Mouse (Mus musculus) small intestine, adult 2 months (tissue): ENCODE data around the gene Olfr749. TPM values are rescaled to one million over a fixed set of nuclear protein-coding genes. Genes with fewer than 3 reads are reported as not detected.

ENCODE experiments used
- H3K27ac ChIP-seq: fragments of 200-500 bp; 2 replicates; pipeline ENCODE4 v1.5.1; 2012; ENCODE audit warnings: low read depth, low read length, control low read depth, inconsistent platforms; ENCODE audit not compliant: insufficient read depth
- H3K27me3 ChIP-seq: fragments of 200-500 bp; 2 replicates; pipeline ENCODE4 v1.6.1; 2012; ENCODE audit warnings: mild to moderate bottlenecking, moderate library complexity, low read length, inconsistent platforms; ENCODE audit not compliant: control insufficient read depth, insufficient read depth
- H3K36me3 ChIP-seq: fragments of 200-500 bp; 2 replicates; pipeline ENCODE4 v1.6.1; 2012; ENCODE audit warnings: mild to moderate bottlenecking, low read length, control low read depth, inconsistent platforms; ENCODE audit not compliant: control insufficient read depth, insufficient read depth
- H3K4me1 ChIP-seq: fragments of 200-500 bp; 2 replicates; pipeline ENCODE4 v1.6.1; 2012; ENCODE audit warnings: low read length, inconsistent platforms, mixed read lengths; ENCODE audit not compliant: control insufficient read depth, insufficient read depth, insufficient read length
- H3K4me3 ChIP-seq: fragments of 200-500 bp; 2 replicates; pipeline ENCODE4 v1.5.1; 2012; ENCODE audit warnings: low read depth, mild to moderate bottlenecking, control low read depth, inconsistent platforms, low read length, moderate library complexity
- CTCF ChIP-seq: fragments of 200-500 bp; IDR thresholded peaks from 2 replicates; pipeline ENCODE4 v1.5.1; 2012; ENCODE audit warnings: low read depth, mild to moderate bottlenecking, control low read depth, inconsistent platforms, low read length, moderate library complexity, mixed read lengths; ENCODE audit not compliant: insufficient replicate concordance, insufficient read length; ENCODE audit errors: extremely low read depth
- POLR2A ChIP-seq: fragments of 200-500 bp; IDR thresholded peaks from 2 replicates; pipeline ENCODE4 v1.6.1; 2012; ENCODE audit warnings: low read depth, mild to moderate bottlenecking, control low read depth, inconsistent platforms, low read length, moderate library complexity
- WGBS: fragments of 180-500 bp; shearing (Covaris S2); methylation state at CpG from one replicate; pipeline ENCODE4 v1.1.7; 2018; 5-methylcytosine and 5-hydroxymethylcytosine counted together
- polyA plus RNA-seq: library from polyadenylated mRNA; depleted of rRNA; stranded (reverse); fragments of >200 nt; gene quantifications from 2 replicates; pipeline ENCODE4 v1.2.3, GENCODE M21; 2012; rRNA removed

Gene Olfr749
- not detected in 2 replicates for polyA plus RNA-seq

DNA sequence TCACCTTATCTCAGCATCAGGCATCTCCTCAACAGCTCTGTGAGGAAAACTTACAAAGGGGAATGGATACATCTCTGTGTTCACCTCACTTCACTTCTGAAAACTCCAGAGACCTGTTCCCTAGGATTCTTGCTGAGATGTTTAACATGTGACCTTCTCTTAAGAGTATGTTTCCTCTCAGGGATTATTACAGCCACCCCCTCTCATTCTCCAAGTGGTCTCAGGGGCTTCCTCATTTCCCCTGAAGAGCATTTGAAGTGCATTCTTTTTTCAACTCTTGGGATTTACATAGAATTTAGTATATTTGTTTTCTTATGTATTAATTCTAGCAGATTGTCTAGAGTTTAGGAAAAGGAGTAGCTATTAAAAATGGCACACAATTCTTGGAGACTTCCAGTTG is at the start of gene Olfr749:
TSS of gene Olfr749 (minus strand) at position 101 of the 400 bp plus-strand sequence.
- Histone ChIP-seq H3K36me3 (no peaks in the 10 kb centered on the region), H3K4me3 (no peak within 1 kb of the TSS), H3K4me1 (no peaks in the 10 kb centered on the region), H3K27me3 (no peaks in the 10 kb centered on the region), H3K27ac (no peak within 1 kb of the TSS)
- TF ChIP-seq POLR2A (no peak), CTCF (no peak)

DNA sequence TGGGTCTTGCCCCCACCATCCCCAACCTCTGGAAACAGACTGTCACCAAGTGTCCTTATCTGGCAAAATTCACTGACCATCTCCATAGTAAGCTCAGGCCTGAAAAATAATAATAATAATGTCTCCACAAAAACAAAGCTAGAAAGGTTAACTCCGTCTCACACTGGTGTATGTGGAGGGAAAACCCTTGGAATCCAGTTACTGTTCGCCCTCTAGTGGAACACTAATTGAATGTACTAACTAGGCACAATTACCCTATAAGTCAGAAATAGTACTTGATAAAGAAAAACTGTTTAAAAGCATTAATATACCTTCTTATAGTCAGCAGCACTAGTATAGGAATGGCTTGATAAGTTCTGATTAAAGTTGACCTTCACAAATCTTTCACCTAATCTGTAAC is 43.3 kb upstream of the Olfr749 start:
- no peaks in the 10 kb centered on the region for H3K36me3 ChIP-seq
- TF ChIP-seq CTCF (no peak), POLR2A (no peak)
- H3K4me1 ChIP-seq: 0 out of 2 replicates have a peak, but pooled peaks cover 2% of the 10 kb centered on the region
- WGBS: 6% methylated on average over 2 of the region's 2 CpGs
- H3K4me3 ChIP-seq: no peak overlapping the region
- H3K27me3 ChIP-seq: no peaks in the 10 kb centered on the region
- H3K27ac ChIP-seq: no peak overlapping the region

DNA sequence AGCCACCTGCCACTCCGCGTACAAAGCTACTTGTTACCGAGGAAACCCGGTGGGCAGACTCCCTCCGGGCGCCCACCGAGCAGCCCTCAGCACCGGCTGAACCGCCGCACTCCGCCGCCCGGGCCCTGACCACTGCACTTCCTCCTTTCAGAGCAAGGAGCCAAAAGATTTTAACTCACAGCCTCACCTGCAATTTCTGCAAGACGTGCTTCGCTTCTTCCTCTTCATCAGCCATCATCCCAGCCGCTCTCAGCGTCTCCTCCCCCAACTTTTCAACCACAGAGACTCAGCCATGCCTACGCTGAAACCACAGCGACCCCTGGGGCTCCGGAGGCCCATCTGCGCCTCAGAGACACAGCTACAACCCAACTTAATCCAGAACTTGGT is 40.4 kb upstream of the Olfr749 start, which contains the start of gene Ttc5:
TSS of gene Ttc5 (minus strand) at position 269 of the 387 bp plus-strand sequence.
- Histone ChIP-seq H3K27ac (peak within 1 kb of the TSS; percentile 19; the same call in 1 of the 2 replicates), H3K36me3 (peaks cover 3% of the 10 kb centered on the region; the same call in 1 of the 2 replicates), H3K4me3 (peak within 1 kb of the TSS; percentile 80), H3K27me3 (no peaks in the 10 kb centered on the region), H3K4me1 (0 out of 2 replicates have a peak, but pooled peaks cover 2% of the 10 kb centered on the region)
- peak; percentile 98 for TF ChIP-seq CTCF
- TF ChIP-seq POLR2A: peak; percentile 52; the same call in 1 of the 2 replicates
- WGBS: under 1% methylated on average over 21 of the region's 21 CpGs

DNA sequence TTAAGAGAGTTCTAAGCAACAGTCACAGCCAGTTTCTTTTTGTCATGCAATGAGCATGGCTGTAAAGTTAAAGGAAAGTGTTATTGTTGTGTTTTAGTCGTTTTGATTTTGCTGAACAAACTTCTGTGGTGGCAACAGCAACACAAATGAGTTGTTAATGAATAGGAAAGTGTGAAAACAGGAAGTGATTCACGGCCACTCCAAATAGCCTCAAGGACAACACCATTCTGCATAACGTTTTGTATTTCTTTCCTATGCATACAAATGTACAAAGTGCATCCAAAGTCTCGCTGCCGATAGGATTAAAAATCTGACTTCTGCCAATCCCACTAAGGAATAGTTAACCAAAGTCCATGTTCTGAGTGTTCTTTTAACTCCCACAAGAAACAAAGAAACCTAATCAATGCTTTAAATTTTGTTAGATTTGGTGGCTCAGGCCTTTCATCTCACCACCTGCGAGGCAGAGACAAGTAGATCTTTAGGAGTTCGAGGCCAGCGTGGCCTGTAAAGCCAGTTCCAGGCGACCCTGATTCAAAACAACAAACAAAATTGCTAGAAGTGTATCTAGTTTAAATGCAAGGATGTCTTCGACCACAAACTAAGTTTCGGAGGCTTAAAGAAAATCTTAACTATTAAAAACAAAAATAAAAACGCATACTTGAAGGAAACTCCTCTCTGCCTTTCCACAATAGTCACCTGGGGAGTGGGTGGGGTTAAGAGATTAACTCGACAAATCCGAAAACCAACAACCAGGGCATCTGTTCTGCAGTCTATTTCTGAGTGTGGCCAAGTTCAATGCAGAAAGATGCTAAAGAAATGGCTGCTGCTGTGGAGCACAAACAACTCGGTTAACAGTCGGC is 39.7 kb upstream of the Olfr749 start:
- H3K27ac ChIP-seq: 0 out of 2 replicates have a peak overlapping the region, but pooled peaks have one; percentile 19
- H3K4me1 ChIP-seq: 0 out of 2 replicates have a peak, but pooled peaks cover 2% of the 10 kb centered on the region
- H3K27me3 ChIP-seq: no peaks in the 10 kb centered on the region
- TF ChIP-seq CTCF (no peak), POLR2A (no peak)
- 5% methylated on average over 16 of the region's 16 CpGs for WGBS
- H3K36me3 ChIP-seq: peaks cover 6% of the 10 kb centered on the region; the same call in 1 of the 2 replicates
- H3K4me3 ChIP-seq: peak overlapping the region; percentile 80

DNA sequence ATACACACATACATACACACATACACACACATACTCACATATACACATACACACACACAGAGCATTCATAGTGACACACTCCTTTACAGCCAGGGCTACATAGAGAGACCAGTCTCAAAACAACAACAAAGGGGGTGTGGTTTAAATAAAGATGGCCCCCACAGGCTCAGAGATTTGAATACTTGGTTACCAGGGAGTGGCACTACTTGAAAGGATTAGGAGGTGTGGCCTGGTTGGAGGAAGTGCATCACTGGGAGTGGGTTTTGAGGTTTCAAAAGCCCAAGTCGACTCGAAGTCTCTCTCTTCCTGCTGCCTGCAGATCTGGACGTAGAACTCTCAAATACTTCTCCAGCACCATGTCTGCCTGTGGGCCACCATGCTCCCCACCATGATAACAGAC is 37.3 kb upstream of the Olfr749 start:
- Histone ChIP-seq H3K36me3 (peaks cover 14% of the 10 kb centered on the region), H3K27ac (no peak overlapping the region), H3K4me1 (0 out of 2 replicates have a peak, but pooled peaks cover 2% of the 10 kb centered on the region), H3K27me3 (no peaks in the 10 kb centered on the region), H3K4me3 (no peak overlapping the region)
- TF ChIP-seq POLR2A (no peak), CTCF (no peak)
- WGBS: 90% methylated on average over 3 of the region's 3 CpGs

DNA sequence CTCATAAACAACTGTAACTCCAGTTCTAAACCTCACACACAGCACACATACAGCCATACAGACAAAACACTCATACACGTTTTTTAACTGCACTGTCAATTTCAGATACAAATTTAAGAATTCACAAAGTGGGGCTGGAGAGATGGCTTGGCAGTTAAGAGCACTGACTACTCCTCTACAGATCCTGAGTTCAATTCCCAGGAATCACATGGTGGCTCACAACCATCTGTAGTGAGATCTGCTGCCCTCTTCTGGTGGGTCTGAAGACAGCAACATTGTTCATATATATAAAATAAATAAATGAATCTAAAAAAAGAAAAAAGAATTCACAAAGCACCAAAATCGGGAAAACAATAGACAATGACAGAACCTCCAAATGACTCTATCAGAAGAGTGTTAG is 26.4 kb upstream of the Olfr749 start:
- Histone ChIP-seq H3K4me3 (no peak overlapping the region), H3K27ac (no peak overlapping the region), H3K36me3 (peaks cover 70% of the 10 kb centered on the region), H3K27me3 (no peaks in the 10 kb centered on the region), H3K4me1 (no peaks in the 10 kb centered on the region)
- no peak for TF ChIP-seq POLR2A
- 82% methylated on average over 2 of the region's 2 CpGs for WGBS

DNA sequence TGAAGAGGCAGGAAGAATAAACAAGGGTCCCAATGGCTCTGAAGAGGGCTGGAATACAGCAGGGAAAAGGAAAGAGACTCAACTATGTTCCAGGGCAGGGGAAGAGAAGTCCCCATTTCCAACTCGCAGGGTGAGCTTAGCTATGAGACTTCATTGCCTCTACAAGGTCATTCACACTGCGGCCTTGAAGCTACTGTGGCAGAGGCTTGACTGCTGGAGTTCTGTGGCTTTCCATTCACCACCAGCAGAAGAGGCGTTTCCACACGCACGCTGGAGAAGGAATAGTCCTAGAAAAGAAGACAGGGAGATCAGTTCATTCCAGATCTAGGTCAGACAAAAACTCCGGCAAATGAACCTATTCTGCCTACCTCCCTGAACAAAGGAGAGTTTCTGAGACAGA is 20.8 kb upstream of the Olfr749 start:
- WGBS: 96% methylated on average over 6 of the region's 6 CpGs
- no peak overlapping the region for H3K27ac ChIP-seq
- H3K27me3 ChIP-seq: no peaks in the 10 kb centered on the region
- no peaks in the 10 kb centered on the region for H3K4me1 ChIP-seq
- no peak overlapping the region for H3K4me3 ChIP-seq
- peaks cover 43% of the 10 kb centered on the region for H3K36me3 ChIP-seq
- TF ChIP-seq POLR2A: no peak
- TF ChIP-seq CTCF: no peak
